Comparison of ENCODE assay signal across 34 mouse cellular contexts in the genomic region with DNA sequence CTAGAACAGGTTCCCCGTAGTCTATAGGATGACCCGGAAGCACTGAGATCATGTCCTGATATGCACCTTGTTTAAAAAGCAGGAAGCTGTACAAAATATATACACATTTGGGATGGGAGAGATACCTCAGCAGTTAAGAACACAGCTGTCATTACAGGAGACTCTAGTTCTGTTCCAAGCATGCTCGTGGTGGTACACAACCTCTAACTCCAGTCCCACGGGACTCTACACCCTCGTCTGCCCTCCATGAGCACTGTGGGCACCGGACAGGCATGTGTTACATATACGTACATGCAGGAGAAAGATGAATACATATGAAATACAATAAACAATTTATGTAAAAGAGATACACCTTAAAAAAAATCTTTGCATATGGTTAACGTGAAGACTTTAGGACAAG. TPM values are rescaled to one million over a fixed set of nuclear protein-coding genes. Genes with fewer than 3 reads are reported as not detected.
A peak's percentile ranks its signal among the peaks of the same experiment; 100 is the strongest.
DNase-seq lines count a peak whose midpoint lies in the region; ATAC-seq and TF ChIP-seq lines count a peak whose summit lies in the region.
"Had no signal": no experiment of that assay in that cellular context is flagged by ENCODE, and none has a peak within 500 bp of the region (broad histone marks: within the 10 kb centered on the region; RNA-seq: fewer than 3 reads in every experiment).

No protein-coding gene starts in this region.

- H3K27me3 ChIP-seq in spleen, adult 2 months (ENCODE audit: control insufficient read depth, insufficient read depth, low read length), result no peaks in the 10 kb centered on the region
- H3K27me3 ChIP-seq in thymus, adult 2 months (ENCODE audit: control insufficient read depth, insufficient read depth, low read length), result no peaks in the 10 kb centered on the region

- no peak for ATAC-seq in erythroid progenitor cell, adult 5-6 weeks (replicated peaks; ENCODE audit: low FRiP score, poor library complexity, severe bottlenecking)
- ATAC-seq: activated CD4-positive, CD25-positive, alpha-beta regulatory T cell, adult 4 months; CD4-positive, CD25-positive, alpha-beta regulatory T cell, adult 4 months; forebrain, embryonic 14.5 days; forebrain, postnatal 0 days; hindbrain, postnatal 0 days had no signal

- H3K4me1 ChIP-seq in spleen, adult 2 months (ENCODE audit: control insufficient read depth, insufficient read depth, insufficient read length), result peaks cover 8% of the 10 kb centered on the region; the same call in 1 of the 2 replicates
- H3K4me1 ChIP-seq in thymus, adult 2 months (replicated peaks; ENCODE audit: control insufficient read depth, insufficient read depth, low read length), result peaks cover 17% of the 10 kb centered on the region

- peak overlapping the region; percentile 51 for H3K4me3 ChIP-seq in spleen, adult 2 months (ENCODE audit: extremely low read depth, insufficient read depth, insufficient read length)
- H3K4me3 ChIP-seq in thymus, adult 2 months (ENCODE audit: control insufficient read depth, insufficient read depth, low read length), result no peak overlapping the region
- H3K4me3 ChIP-seq: gastrocnemius, adult 2 months; heart, embryonic 13.5 days had no signal

- no peak for TF ChIP-seq POLR2A in spleen, adult 2 months (IDR thresholded peaks at IDR 0.05; ENCODE audit: low read depth, low read length)
- TF ChIP-seq POLR2A in thymus, adult 2 months (IDR thresholded peaks at IDR 0.05; ENCODE audit: control insufficient read depth, extremely low read depth, insufficient read depth, low read length, poor library complexity), result no peak

- peaks cover 1% of the 10 kb centered on the region; the same call in 1 of the 2 replicates for H3K36me3 ChIP-seq in spleen, adult 2 months (ENCODE audit: control insufficient read depth, insufficient read depth, low read length)
- peaks cover 9% of the 10 kb centered on the region; the same call in 1 of the 2 replicates for H3K36me3 ChIP-seq in thymus, adult 2 months (ENCODE audit: control insufficient read depth, insufficient read depth, low read length)
- H3K36me3 ChIP-seq: heart, embryonic 13.5 days had no signal

- TF ChIP-seq CTCF in spleen, adult 2 months (IDR thresholded peaks at IDR 0.05; ENCODE audit: extremely low read depth, insufficient read depth, insufficient read length, insufficient replicate concordance), result no peak
- no peak for TF ChIP-seq CTCF in thymus, adult 2 months (IDR thresholded peaks at IDR 0.05; ENCODE audit: borderline replicate concordance, control insufficient read depth, extremely low read depth, insufficient read depth, low read length, poor library complexity)

- peak overlapping the region; percentile 56 for H3K27ac ChIP-seq in spleen, adult 2 months (ENCODE audit: insufficient read depth, low read length)
- peak overlapping the region; percentile 44; the same call in 1 of the 2 replicates for H3K27ac ChIP-seq in thymus, adult 2 months (ENCODE audit: control insufficient read depth, insufficient read depth, low read length)
- H3K27ac ChIP-seq: gastrocnemius, adult 2 months; heart, embryonic 13.5 days; hindbrain, embryonic 14.5 days; hindbrain, postnatal 0 days had no signal

- 43% methylated on average over 8 of the region's 8 CpGs for WGBS in spleen, adult 2 months
- WGBS in thymus, adult 2 months, result 71% methylated on average over 8 of the region's 8 CpGs

- peak in 1 of 2 experiments; percentile 20 for DNase-seq in spleen, adult 2 months (ENCODE audit: low read depth in 1 of 2, low spot score in 2 of 2)
- DNase-seq in spleen, adult 18-20 months, result no peak
- DNase-seq in thymus, adult 2 months, result no peak
- no peak for DNase-seq in thymus, adult 18-20 months
- peak; percentile 39 for DNase-seq in induced T-regulatory cell, adult 2 months (ENCODE audit: low read depth)
- DNase-seq in cerebellum, adult 9-11 months, result no peak
- DNase-seq: adrenal gland, adult 8-10 months; adrenal gland, postnatal 25 days; cerebellum, adult 2 months; cerebellum, postnatal 10 days; cerebellum, postnatal 36 days; forebrain, postnatal 0 days; gastrocnemius, adult 2 months; gastrocnemius, postnatal 14 days; heart, adult 18-20 months; heart, postnatal 14 days; heart, postnatal 4 days had no signal

RNA-seq across cellular contexts. Expression of gene Ikzf3, which starts 3.3 kb away (rescaled TPM):
- 104 and 113 TPM in 2 replicates for polyA plus RNA-seq in spleen, adult 2 months (2012; rRNA removed)
- polyA plus RNA-seq in thymus, adult 2 months (2012; rRNA removed), result 143 and 183 TPM in 2 replicates
- 19.5 and 21.0 TPM in 2 replicates for total RNA-seq in erythroid progenitor cell, adult 5-6 weeks (2015; ENCODE audit: low replicate concordance)
- 5.4 and 6.7 TPM in 2 replicates for total RNA-seq in erythroid progenitor cell, adult 5-6 weeks (2017; ENCODE audit: low replicate concordance)
- total RNA-seq: hindbrain, postnatal 0 days had no signal
- polyA plus RNA-seq: C2C12; forebrain, embryonic 14.5 days had no signal

RNA-seq across cellular contexts. Expression of gene Zpbp2, which starts 8.3 kb away (rescaled TPM):
- 1.2 TPM in 2 replicates for polyA plus RNA-seq in spleen, adult 2 months (2012; rRNA removed)
- 1.1 and 1.2 TPM in 2 replicates for polyA plus RNA-seq in thymus, adult 2 months (2012; rRNA removed)
- total RNA-seq in erythroid progenitor cell, adult 5-6 weeks (2015; ENCODE audit: low replicate concordance), result 7.5 and 8.3 TPM in 2 replicates
- 3.1 and 13.2 TPM in 2 replicates for total RNA-seq in erythroid progenitor cell, adult 5-6 weeks (2017; ENCODE audit: low replicate concordance)
- total RNA-seq: forebrain, postnatal 0 days; gastrocnemius, adult 2 months; gastrocnemius, postnatal 14 days; gastrocnemius, postnatal 4 days; heart, adult 18-20 months; heart, postnatal 14 days; hindbrain, postnatal 0 days had no signal
- polyA plus RNA-seq: C2C12; embryonic facial prominence, embryonic 14.5 days; forebrain, embryonic 14.5 days; forebrain, postnatal 0 days; hindbrain, embryonic 11.5 days; hindbrain, embryonic 14.5 days had no signal

RNA-seq across cellular contexts. Expression of gene Ormdl3, which starts 44.6 kb away (rescaled TPM):
- 37.4 and 42.9 TPM in 2 replicates for polyA plus RNA-seq in spleen, adult 2 months (2012; rRNA removed)
- polyA plus RNA-seq in thymus, adult 2 months (2012; rRNA removed), result 66.8 and 74.6 TPM in 2 replicates
- 54.5 and 58.4 TPM in 2 replicates for total RNA-seq in erythroid progenitor cell, adult 5-6 weeks (2015; ENCODE audit: low replicate concordance)
- 68.6 and 79.1 TPM in 2 replicates for total RNA-seq in erythroid progenitor cell, adult 5-6 weeks (2017; ENCODE audit: low replicate concordance)

RNA-seq across cellular contexts. Expression of gene Lrrc3c, which starts 55.5 kb away (rescaled TPM):
- polyA plus RNA-seq in spleen, adult 2 months (2012; rRNA removed), result not detected in 2 replicates
- not detected in 2 replicates for polyA plus RNA-seq in thymus, adult 2 months (2012; rRNA removed)
- total RNA-seq in erythroid progenitor cell, adult 5-6 weeks (2015; ENCODE audit: low replicate concordance), result not detected in 2 replicates
- total RNA-seq in erythroid progenitor cell, adult 5-6 weeks (2017; ENCODE audit: low replicate concordance), result not detected in 2 replicates
- total RNA-seq: adrenal gland, adult 8-10 months; adrenal gland, postnatal 25 days; ES-E14; forebrain, postnatal 0 days; gastrocnemius, adult 2 months; gastrocnemius, postnatal 14 days; gastrocnemius, postnatal 4 days; heart, adult 18-20 months; heart, postnatal 14 days; heart, postnatal 4 days; hindbrain, postnatal 0 days had no signal
- polyA plus RNA-seq: activated CD4-positive, CD25-positive, alpha-beta regulatory T cell, adult 4 months; C2C12; CD4-positive, CD25-positive, alpha-beta regulatory T cell, adult 4 months; cerebellum, adult 2 months; embryonic facial prominence, embryonic 11.5 days; embryonic facial prominence, embryonic 14.5 days; forebrain, embryonic 11.5 days; forebrain, embryonic 14.5 days; forebrain, postnatal 0 days; frontal cortex, adult 2 months; heart, embryonic 13.5 days; heart, embryonic 16.5 days; hindbrain, embryonic 11.5 days; hindbrain, embryonic 14.5 days; hindbrain, postnatal 0 days; intestine, embryonic 14.5 days had no signal
